Mouse (Mus musculus) liver, embryonic 15.5 days (tissue): ENCODE measurements around the gene Zdhhc19. TPM values are rescaled to one million over a fixed set of nuclear protein-coding genes. Genes with fewer than 3 reads are reported as not detected.

ENCODE experiments used
- ATAC-seq: fragments of 200-750 bp; cut with Nextera tagmentation; 2 replicates; pipeline ENCODE4 v1.8.0; 2017; ENCODE audit warnings: moderate number of reproducible peaks, mild to moderate bottlenecking, moderate library complexity; ENCODE audit not compliant: insufficient read depth
- H3K27ac ChIP-seq: fragments of 300-500 bp; sonication (generic); replicated peaks from 2 replicates; pipeline ENCODE4 v1.5.1; 2015; ENCODE audit warnings: mild to moderate bottlenecking, inconsistent platforms
- H3K27me3 ChIP-seq: fragments of 300-500 bp; sonication (generic); 2 replicates; pipeline ENCODE4 v1.6.1; 2015; ENCODE audit warnings: mild to moderate bottlenecking, inconsistent platforms
- H3K36me3 ChIP-seq: fragments of 300-500 bp; sonication (generic); replicated peaks from 2 replicates; pipeline ENCODE4 v1.6.1; 2015; ENCODE audit warnings: moderate library complexity, mild to moderate bottlenecking, inconsistent platforms
- H3K4me1 ChIP-seq: fragments of 300-500 bp; sonication (generic); replicated peaks from 2 replicates; pipeline ENCODE4 v1.6.1; 2015; ENCODE audit warnings: inconsistent platforms
- H3K4me2 ChIP-seq: fragments of 300-500 bp; sonication (generic); 2 replicates; pipeline ENCODE4 v1.6.1; 2015; ENCODE audit warnings: moderate library complexity, mild to moderate bottlenecking, inconsistent platforms
- H3K4me3 ChIP-seq: fragments of 300-500 bp; sonication (generic); replicated peaks from 2 replicates; pipeline ENCODE4 v1.5.1; 2015; ENCODE audit warnings: mild to moderate bottlenecking, inconsistent platforms
- H3K9ac ChIP-seq: fragments of 300-500 bp; sonication (generic); 2 replicates; pipeline ENCODE4 v1.6.1; 2015; ENCODE audit warnings: moderate library complexity, mild to moderate bottlenecking, inconsistent platforms
- H3K9me3 ChIP-seq: fragments of 300-500 bp; sonication (generic); replicated peaks from 2 replicates; pipeline ENCODE4 v1.6.1; 2016; ENCODE audit warnings: inconsistent platforms
- WGBS: fragments of 180-500 bp; shearing (Covaris S2); methylation state at CpG from one replicate; pipeline ENCODE4 v1.1.7; 2015; ENCODE audit warnings: mixed read lengths; ENCODE audit not compliant: insufficient replicate concordance; 5-methylcytosine and 5-hydroxymethylcytosine counted together
- polyA plus RNA-seq: library from polyadenylated mRNA; unstranded; fragments of >200 nt; fragmentation: Nextera tagmentation; extraction: Ambion mirVana; gene quantifications from 2 replicates; pipeline ENCODE4 v1.2.1, GENCODE M21; 2015

The Zdhhc19 gene
- polyA plus RNA-seq, 1 experiment from 2014 or later = not detected

DNA sequence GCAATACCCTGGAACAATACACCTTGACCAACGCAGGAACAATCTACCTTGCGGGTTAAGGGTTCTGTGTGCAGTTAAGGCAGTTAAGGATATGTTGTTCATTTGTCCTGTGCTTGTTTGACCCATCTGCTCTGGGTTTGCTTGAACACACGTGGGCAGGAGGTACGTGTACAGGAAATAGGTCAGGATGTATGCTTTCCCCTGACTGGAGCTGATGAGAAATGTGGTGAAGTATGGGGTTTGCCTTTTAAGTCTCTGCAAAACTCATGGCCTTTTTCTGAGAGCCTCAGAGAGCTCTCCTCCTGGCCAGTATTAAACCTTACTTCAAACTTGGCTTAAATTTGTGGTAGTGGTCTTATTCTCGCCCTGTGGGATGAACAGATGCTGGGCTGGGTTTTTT is 97.9 kb downstream of the Zdhhc19 start:
- H3K9ac ChIP-seq = no peak overlapping the region
- no peaks in the 10 kb centered on the region for H3K36me3 ChIP-seq
- ATAC-seq = no peak
- WGBS = 46% methylated on average over 5 of the region's 5 CpGs
- peaks cover 23% of the 10 kb centered on the region for H3K27me3 ChIP-seq
- no peaks in the 10 kb centered on the region for H3K9me3 ChIP-seq
- no peak overlapping the region for H3K27ac ChIP-seq
- no peak overlapping the region for H3K4me3 ChIP-seq
- peaks cover 26% of the 10 kb centered on the region for H3K4me1 ChIP-seq
- no peak overlapping the region for H3K4me2 ChIP-seq

DNA sequence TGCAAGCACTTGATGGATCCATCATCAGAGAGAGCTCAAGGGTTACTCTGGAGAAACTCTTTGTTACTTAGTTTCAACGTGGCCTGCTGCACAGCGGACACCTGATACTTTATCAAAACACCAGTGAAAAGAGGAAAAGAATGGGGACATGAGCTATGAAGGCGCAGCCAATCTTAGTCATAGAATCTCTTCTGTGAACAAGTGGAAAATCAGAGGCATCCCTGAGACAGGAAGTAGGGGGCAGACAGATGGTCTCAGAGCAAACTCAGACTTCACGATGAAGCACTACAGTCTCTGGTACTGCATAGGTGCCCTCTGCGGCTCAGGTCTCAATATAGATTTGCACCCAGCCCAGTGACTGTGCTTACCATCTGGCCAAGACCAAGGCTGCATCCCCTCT is 98.6 kb downstream of the Zdhhc19 start:
- Histone ChIP-seq H3K4me3 (no peak overlapping the region), H3K36me3 (no peaks in the 10 kb centered on the region), H3K4me1 (peaks cover 29% of the 10 kb centered on the region), H3K4me2 (no peak overlapping the region), H3K9me3 (no peaks in the 10 kb centered on the region), H3K27ac (no peak overlapping the region), H3K27me3 (peaks cover 20% of the 10 kb centered on the region), H3K9ac (no peak overlapping the region)
- WGBS = 61% methylated on average over 5 of the region's 5 CpGs
- no peak for ATAC-seq

DNA sequence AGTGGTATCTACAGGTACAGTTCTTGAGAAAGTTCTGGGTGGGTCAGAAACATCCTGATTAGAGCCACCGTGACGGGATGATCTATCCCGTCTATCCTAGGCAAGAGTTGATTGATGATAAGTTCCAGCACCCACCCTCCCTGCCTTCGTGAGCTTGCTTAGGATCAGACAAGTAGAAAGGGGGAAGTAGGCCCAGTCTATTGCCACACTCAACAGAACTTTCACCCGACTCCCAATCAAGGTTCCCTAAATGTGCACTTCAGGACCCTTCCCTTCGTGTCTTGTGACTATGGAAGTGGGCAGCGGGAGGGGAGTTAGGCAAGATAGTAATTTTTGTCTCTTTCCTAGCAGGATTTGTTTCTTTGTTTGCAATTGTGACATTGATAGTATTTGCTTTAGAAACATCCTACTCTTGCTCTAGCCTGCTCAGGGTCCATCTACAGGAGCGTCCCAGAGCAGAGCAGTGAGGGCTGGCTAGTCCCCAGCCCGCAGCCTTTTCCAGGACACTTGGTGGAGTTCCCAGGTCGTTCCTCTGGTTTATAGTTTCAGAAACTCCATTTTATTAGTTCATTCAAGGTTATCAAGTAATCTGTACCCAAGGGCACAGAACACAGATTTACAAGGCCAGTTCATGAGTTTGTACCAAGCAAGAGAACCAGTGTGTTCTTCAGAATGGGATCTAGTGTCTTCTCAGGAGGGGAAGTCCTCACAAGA is 99.2 kb downstream of the Zdhhc19 start:
- Histone ChIP-seq H3K36me3 (no peaks in the 10 kb centered on the region), H3K4me3 (no peak overlapping the region), H3K27me3 (peaks cover 17% of the 10 kb centered on the region), H3K9me3 (no peaks in the 10 kb centered on the region), H3K9ac (no peak overlapping the region), H3K27ac (0 out of 2 replicates have a peak overlapping the region, but pooled peaks have one; percentile 3), H3K4me1 (peaks cover 29% of the 10 kb centered on the region), H3K4me2 (no peak overlapping the region)
- no peak for ATAC-seq
- 43% methylated on average over 10 of the region's 10 CpGs for WGBS

DNA sequence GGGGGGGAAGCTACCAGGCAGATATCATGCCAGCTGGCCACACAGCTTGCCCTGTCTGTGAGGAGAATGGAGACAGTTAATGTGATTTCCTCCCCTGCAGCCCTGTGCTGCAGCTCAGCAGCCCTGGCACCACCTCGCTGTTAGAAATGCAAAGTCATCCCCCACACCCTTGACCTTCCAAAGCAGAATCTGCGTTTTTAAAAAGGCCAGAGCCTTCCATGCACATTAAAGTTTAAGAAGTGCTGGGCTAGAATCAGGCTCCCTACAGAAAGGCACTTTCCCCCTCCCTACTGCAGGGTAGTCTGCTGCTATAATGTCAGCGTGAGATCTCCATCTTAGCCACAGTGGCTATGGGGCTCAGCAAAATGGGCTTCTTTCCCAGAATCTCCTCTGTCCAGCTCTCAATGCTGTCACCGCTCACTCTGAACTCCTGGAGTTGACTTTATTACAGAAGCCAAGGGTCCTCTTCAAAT is 101.9 kb downstream of the Zdhhc19 start:
- H3K27me3 ChIP-seq = peaks cover 17% of the 10 kb centered on the region
- no peaks in the 10 kb centered on the region for H3K9me3 ChIP-seq
- H3K9ac ChIP-seq = peak overlapping the region; percentile 29; the same call in 1 of the 2 replicates
- peak overlapping the region; percentile 83 for H3K27ac ChIP-seq
- H3K36me3 ChIP-seq = no peaks in the 10 kb centered on the region
- H3K4me1 ChIP-seq = peaks cover 29% of the 10 kb centered on the region
- 28% methylated on average over 4 of the region's 4 CpGs for WGBS
- H3K4me3 ChIP-seq = 0 out of 2 replicates have a peak overlapping the region, but pooled peaks have one; percentile 1
- ATAC-seq = peak; percentile 85
- H3K4me2 ChIP-seq = peak overlapping the region; percentile 48

DNA sequence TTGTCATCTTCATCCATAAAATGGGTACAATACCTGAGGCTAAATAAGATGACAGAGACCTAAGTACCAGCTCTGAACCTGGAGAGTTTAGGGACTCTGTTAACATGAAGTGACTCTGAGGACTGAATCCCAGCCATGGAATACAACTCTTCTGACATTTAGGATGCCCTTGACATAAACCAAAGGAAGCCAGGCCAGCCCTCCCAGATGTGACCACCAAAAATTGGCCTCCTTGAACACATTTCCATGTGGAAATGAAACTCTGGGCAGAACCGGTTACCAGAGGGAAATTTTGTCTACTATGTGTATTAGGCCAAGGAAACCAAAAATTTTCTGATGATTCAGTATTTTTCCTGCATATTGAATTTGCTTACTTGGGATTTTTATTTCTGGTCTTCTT is 103.1 kb downstream of the Zdhhc19 start:
- Histone ChIP-seq H3K27ac (0 out of 2 replicates have a peak overlapping the region, but pooled peaks have one; percentile 42), H3K9ac (no peak overlapping the region), H3K36me3 (no peaks in the 10 kb centered on the region), H3K4me3 (no peak overlapping the region), H3K4me1 (peaks cover 24% of the 10 kb centered on the region), H3K4me2 (no peak overlapping the region), H3K27me3 (peaks cover 10% of the 10 kb centered on the region), H3K9me3 (no peaks in the 10 kb centered on the region)
- no peak for ATAC-seq
- WGBS = 79% methylated on average over 1 of the region's 1 CpGs

DNA sequence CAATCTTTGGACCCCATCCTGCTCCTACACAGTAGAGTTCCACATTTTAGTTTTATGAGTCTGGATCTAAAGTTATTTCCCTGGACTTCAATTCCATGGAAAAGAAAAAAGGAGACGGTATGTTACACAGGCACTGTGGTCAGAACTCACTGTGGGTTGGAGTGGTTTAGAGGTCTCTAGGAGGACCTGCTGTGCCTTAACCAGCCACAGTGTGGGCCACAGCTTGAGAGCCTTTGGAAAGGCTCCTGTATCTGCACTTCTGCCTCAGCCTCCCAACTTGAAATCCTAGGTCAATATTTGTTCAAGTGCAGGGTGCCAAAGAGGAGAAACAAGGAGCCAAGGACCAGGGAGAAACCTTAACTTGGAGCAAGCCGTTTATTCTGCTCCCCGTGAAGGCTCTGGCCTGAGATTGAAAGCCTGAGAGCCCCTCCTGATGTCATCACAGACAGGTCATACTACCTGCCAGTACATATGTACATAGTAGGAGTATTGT is 106.2 kb downstream of the Zdhhc19 start:
- no peaks in the 10 kb centered on the region for H3K9me3 ChIP-seq
- H3K36me3 ChIP-seq = no peaks in the 10 kb centered on the region
- no peak overlapping the region for H3K27ac ChIP-seq
- H3K4me1 ChIP-seq = peaks cover 21% of the 10 kb centered on the region
- 81% methylated on average over 3 of the region's 3 CpGs for WGBS
- no peak overlapping the region for H3K4me3 ChIP-seq
- no peaks in the 10 kb centered on the region for H3K27me3 ChIP-seq
- ATAC-seq = no peak
- no peak overlapping the region for H3K4me2 ChIP-seq
- H3K9ac ChIP-seq = no peak overlapping the region

DNA sequence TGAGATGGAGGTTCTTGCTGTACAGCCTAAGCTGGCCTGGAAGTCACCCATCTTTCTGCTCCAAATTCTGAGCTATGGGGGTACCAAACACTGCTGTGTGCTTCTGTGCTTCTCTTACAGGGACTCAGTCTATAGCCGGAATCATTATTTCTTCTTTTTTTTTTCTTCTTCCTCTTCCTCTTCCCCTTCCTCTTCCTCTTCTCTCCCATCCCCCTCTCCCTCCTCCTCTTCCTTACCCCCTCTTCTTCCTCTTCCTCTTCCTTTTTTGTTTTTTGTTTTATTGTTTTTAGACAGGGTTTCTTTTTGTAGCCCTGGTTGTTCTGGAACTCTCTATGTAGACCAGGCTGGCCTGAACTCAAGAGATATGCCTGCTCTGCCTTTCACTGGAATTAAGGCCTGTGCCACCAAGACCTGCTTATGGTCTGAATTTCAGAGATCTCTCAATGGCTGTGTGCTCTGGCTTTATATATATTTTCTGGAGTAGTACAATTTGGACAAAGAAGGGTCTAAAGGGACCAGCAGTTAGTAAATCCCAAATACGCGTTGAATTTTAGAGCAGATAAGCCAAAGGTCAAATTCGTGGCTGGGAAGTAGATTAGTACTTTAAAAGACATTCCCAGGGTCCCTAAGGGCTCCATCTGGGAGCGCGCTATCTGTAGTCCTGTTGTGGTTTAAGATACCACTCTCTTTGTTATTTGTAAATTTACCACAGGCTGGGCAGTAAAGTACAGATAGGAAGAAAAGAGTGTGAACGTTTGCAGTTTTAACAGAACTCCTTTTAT is 111.7 kb downstream of the Zdhhc19 start:
- H3K4me2 ChIP-seq = peak overlapping the region; percentile 79
- no peaks in the 10 kb centered on the region for H3K27me3 ChIP-seq
- 27% methylated on average over 7 of the region's 7 CpGs for WGBS
- peak overlapping the region; percentile 46 for H3K9ac ChIP-seq
- no peaks in the 10 kb centered on the region for H3K9me3 ChIP-seq
- no peak for ATAC-seq
- H3K27ac ChIP-seq = peak overlapping the region; percentile 94
- peak overlapping the region; percentile 74 for H3K4me3 ChIP-seq
- H3K4me1 ChIP-seq = peaks cover 19% of the 10 kb centered on the region
- peaks cover 8% of the 10 kb centered on the region for H3K36me3 ChIP-seq

DNA sequence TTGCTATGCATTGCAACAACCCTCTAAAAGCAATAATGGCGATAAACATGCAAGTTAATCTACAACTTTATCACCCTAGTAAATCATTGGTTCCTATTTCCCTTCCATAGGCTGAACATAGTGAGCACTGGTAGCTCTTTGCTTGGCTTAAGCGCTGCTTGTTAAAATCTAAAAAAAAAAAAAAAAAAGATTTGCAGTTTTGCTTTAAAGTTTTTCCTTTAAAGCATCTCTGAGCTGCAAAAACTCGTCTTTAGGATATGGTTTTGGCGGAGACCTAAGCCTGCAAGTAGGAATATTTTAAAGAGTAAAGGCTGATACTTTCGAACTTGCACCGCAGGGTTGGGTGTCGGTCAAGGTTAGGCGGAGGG is 112.3 kb downstream of the Zdhhc19 start:
- H3K4me1 ChIP-seq = peaks cover 25% of the 10 kb centered on the region
- no peaks in the 10 kb centered on the region for H3K27me3 ChIP-seq
- peak overlapping the region; percentile 94 for H3K27ac ChIP-seq
- peak overlapping the region; percentile 46 for H3K9ac ChIP-seq
- no peaks in the 10 kb centered on the region for H3K9me3 ChIP-seq
- peaks cover 14% of the 10 kb centered on the region for H3K36me3 ChIP-seq
- peak overlapping the region; percentile 79 for H3K4me2 ChIP-seq
- peak overlapping the region; percentile 74 for H3K4me3 ChIP-seq
- no peak for ATAC-seq
- 2% methylated on average over 8 of the region's 8 CpGs for WGBS

DNA sequence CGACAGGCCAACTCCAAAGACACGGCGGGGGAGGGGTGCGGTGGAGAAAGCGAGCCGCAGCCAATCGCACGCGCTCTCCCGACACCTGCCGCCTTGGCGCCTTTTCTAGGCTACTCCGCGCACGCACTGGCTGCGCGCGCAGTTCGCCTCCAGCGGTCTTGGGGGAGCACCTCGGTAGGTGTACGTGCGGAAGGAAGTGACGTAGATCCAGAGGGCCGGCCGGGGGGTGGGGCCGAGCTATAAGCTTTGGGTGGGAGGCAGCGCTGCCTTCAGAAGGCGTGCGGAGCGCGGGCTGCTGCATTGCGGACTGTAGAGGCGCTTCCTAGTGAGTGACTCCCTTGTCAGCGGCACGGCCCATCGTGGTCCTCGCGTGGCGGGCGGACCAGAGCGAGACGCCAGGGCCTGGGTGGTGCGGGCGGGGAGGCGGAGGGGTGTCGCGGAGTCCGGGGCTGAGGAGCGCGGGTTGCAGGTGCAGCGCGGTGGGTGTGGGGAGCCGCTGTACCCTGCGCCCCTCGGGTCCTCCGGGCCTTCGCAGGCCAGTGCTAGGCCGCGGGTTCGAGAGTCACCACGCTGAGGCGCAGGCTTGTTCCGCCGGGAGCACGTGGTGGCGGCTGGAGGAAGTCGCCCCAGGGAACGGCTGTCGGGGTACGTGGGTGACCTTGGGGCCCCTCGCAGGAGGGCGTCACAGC is 112.8 kb downstream of the Zdhhc19 start, which contains the start of gene Tfrc:
Gene Tfrc (plus strand): TSS at position 209 of the 689 bp plus-strand sequence.
- peaks cover 29% of the 10 kb centered on the region for H3K4me1 ChIP-seq
- peaks cover 19% of the 10 kb centered on the region for H3K36me3 ChIP-seq
- under 1% methylated on average over 71 of the region's 73 CpGs for WGBS
- no peaks in the 10 kb centered on the region for H3K27me3 ChIP-seq
- peak; percentile 91 for ATAC-seq
- peak within 1 kb of the TSS; percentile 79 for H3K4me2 ChIP-seq
- H3K9me3 ChIP-seq = no peaks in the 10 kb centered on the region
- H3K4me3 ChIP-seq = peak within 1 kb of the TSS; percentile 74
- peak within 1 kb of the TSS; percentile 94 for H3K27ac ChIP-seq
- peak within 1 kb of the TSS; percentile 85 for H3K9ac ChIP-seq

DNA sequence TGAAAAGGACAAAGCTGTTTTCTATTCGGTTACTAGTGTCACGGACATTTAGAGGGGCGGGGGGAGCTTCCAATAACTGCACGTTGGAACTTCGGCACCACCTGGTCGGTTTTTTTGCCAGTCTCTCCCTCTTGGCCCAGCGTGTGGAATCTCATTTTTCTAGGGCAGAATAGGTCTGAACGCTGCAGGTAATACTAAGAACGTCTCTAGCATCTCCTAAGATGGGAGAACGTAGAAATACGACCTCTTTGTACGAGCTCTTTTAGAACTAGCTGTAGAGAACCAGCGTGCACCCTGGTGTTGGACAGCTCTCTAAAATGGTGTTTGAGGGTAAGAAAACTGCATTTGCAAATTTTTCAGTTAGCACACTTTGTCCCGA is 113.3 kb downstream of the Zdhhc19 start:
- Histone ChIP-seq H3K4me1 (peaks cover 35% of the 10 kb centered on the region), H3K36me3 (peaks cover 24% of the 10 kb centered on the region), H3K4me3 (peak overlapping the region; percentile 74), H3K4me2 (peak overlapping the region; percentile 79), H3K9ac (peak overlapping the region; percentile 85), H3K27me3 (no peaks in the 10 kb centered on the region), H3K9me3 (no peaks in the 10 kb centered on the region), H3K27ac (peak overlapping the region; percentile 94)
- ATAC-seq = no peak
- WGBS = under 1% methylated on average over 14 of the region's 14 CpGs
